Mouse (Mus musculus) ES-Bruce4 (cell line): ENCODE measurements around the gene Pfkl. TPM values are rescaled to one million over a fixed set of nuclear protein-coding genes. Genes with fewer than 3 reads are reported as not detected.

Experiments used
- H3K27ac ChIP-seq: 2 replicates; pipeline ENCODE4 v1.5.1; 2012; ENCODE audit warnings: low read length, inconsistent platforms; ENCODE audit not compliant: insufficient read depth
- H3K27me3 ChIP-seq: 2 replicates; pipeline ENCODE4 v1.6.1; 2012; ENCODE audit warnings: mild to moderate bottlenecking, low read length, inconsistent platforms; ENCODE audit not compliant: control insufficient read depth, poor library complexity, insufficient read depth, severe bottlenecking
- H3K36me3 ChIP-seq: 2 replicates; pipeline ENCODE4 v1.6.1; 2012; ENCODE audit warnings: inconsistent platforms, mild to moderate bottlenecking, low read length, moderate library complexity; ENCODE audit not compliant: control insufficient read depth, poor library complexity, insufficient read depth, severe bottlenecking
- H3K4me1 ChIP-seq: one replicate; pipeline ENCODE4 v1.8.1; 2011; ENCODE audit warnings: low read length; ENCODE audit not compliant: control insufficient read depth, insufficient read depth
- H3K4me3 ChIP-seq: 2 replicates; pipeline ENCODE4 v1.5.1; 2011; ENCODE audit warnings: low read depth, mild to moderate bottlenecking, low read length
- H3K9ac ChIP-seq: 2 replicates; pipeline ENCODE4 v1.6.1; 2012; ENCODE audit warnings: low read depth, mild to moderate bottlenecking, inconsistent platforms; ENCODE audit not compliant: poor library complexity, severe bottlenecking
- H3K9me3 ChIP-seq: replicated peaks from 2 replicates; pipeline ENCODE4 v1.6.1; 2012; ENCODE audit warnings: mild to moderate bottlenecking, low read length, inconsistent platforms; ENCODE audit not compliant: control insufficient read depth, poor library complexity, insufficient read depth, severe bottlenecking
- CTCF ChIP-seq: IDR thresholded peaks from one replicate; pipeline ENCODE4 v1.8.1; 2011; ENCODE audit warnings: low read depth, low read length
- EP300 ChIP-seq: IDR thresholded peaks from 2 replicates; pipeline ENCODE4 v1.6.1; 2011; ENCODE audit warnings: low read depth, low read length; ENCODE audit not compliant: insufficient read depth
- POLR2A ChIP-seq: IDR thresholded peaks from one replicate; pipeline ENCODE4 v1.8.1; 2011; ENCODE audit warnings: low read length; ENCODE audit not compliant: insufficient read depth
- polyA plus RNA-seq: library from polyadenylated mRNA; stranded (reverse); fragments of >200 nt; gene quantifications from 2 replicates; pipeline ENCODE4 v1.2.4, GENCODE M21; 2011; ENCODE audit warnings: low read depth; ENCODE audit not compliant: missing spikeins, insufficient read depth, insufficient read length

The Pfkl gene
- polyA plus RNA-seq, 1 experiment = 100 TPM

DNA sequence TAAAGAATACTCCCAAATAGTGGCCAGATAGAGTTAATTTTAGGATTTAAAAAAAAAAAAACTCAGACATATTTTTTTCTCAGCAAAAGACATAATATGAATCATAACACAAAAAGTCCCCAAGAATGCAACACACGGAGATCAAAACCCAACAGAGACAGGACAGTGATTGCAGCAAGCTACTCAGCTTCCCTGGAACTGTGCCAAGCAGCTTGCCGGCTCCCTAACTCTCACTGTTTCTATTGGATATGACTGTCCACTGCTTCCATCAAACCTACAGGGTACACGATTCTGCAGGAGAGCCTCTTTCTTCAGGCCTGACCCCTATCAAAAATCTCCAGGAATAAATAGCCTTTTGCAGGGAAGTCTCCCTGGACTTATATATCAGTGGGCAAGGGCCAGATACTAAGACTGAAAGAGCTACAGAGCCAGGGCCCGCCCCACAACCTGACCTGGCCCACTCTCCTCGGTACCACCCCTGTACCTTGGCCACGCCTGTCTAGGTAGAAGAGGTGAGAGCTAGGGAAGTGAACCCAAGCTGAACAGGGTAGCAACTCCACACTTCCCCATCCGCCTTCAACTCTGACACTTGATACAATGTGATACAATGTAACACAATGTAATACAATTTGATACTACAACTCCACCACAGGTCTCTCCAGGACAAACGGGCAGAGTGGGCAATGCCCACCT, 33.3 kb downstream of the Pfkl start:
- no peaks in the 10 kb centered on the region for H3K9me3 ChIP-seq
- no peaks in the 10 kb centered on the region for H3K36me3 ChIP-seq
- TF ChIP-seq POLR2A = no peak
- H3K9ac ChIP-seq = no peak overlapping the region
- no peak overlapping the region for H3K27ac ChIP-seq
- H3K27me3 ChIP-seq = no peaks in the 10 kb centered on the region
- no peaks in the 10 kb centered on the region for H3K4me1 ChIP-seq
- no peak overlapping the region for H3K4me3 ChIP-seq

DNA sequence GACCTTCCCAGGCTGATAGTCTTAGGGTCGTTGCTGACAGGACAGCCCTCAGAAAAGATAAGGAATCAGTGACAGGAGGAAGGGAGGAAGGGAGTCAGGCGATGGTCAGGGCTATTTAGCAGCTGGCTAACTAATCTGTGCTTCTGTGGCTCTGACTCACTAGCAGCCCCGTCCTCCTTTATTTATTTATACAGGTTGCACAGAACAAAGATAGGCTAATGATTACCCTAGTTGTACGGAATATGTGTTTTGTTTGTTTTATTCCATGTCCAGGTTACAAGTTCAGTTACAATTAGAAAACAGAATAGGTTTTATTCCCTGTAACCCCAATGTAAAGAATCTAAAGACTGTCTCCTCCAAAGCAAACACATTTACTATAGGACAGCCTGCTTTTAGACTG, 34.2 kb downstream of the Pfkl start:
- H3K4me1 ChIP-seq = no peaks in the 10 kb centered on the region
- no peaks in the 10 kb centered on the region for H3K9me3 ChIP-seq
- no peak overlapping the region for H3K9ac ChIP-seq
- TF ChIP-seq CTCF (no peak), POLR2A (no peak), EP300 (no peak)
- H3K27ac ChIP-seq = no peak overlapping the region
- no peak overlapping the region for H3K4me3 ChIP-seq
- no peaks in the 10 kb centered on the region for H3K27me3 ChIP-seq
- H3K36me3 ChIP-seq = no peaks in the 10 kb centered on the region

DNA sequence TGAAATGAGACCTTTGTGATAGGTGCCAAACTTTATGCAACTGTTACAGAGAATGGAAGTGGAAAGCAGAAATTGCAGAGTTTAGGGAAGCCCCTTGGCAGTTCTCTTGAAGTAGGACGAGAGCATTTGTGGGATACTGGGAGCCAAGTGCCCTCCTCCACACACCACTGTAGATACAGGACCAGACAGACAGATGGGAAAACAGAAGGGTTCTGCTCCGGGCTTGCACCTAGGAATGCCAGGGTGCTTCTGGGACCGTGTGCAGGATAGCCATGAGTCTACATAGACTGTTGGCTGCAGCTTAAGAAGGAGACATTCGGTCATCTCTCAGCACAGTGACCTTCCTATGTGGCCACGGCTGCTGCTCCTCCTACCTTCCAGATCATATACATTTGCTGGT, 35.1 kb downstream of the Pfkl start:
- no peaks in the 10 kb centered on the region for H3K36me3 ChIP-seq
- no peak overlapping the region for H3K9ac ChIP-seq
- no peaks in the 10 kb centered on the region for H3K4me1 ChIP-seq
- no peak for TF ChIP-seq CTCF
- no peak for TF ChIP-seq POLR2A
- TF ChIP-seq EP300 = no peak
- H3K9me3 ChIP-seq = no peaks in the 10 kb centered on the region
- no peak overlapping the region for H3K27ac ChIP-seq
- no peaks in the 10 kb centered on the region for H3K27me3 ChIP-seq
- no peak overlapping the region for H3K4me3 ChIP-seq

DNA sequence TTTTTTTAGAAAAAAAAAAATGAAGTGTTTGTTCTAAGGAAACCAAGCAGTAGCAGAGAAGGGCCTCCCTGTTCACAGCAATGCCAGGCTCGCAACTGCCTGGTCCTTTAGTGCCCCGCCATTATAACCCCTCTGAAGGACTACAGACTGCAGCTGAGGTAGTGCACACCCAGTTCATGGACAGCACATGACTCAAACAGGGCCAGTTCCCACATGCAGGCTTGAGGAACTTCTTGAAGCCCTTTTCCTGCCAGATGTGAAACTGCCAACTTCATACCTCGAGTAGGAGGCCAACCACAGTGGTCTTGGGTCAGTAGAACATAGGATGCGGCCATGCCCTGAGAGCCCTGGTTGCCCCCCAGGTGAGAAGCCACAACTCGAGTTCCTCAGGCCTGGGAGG, 35.6 kb downstream of the Pfkl start:
- Histone ChIP-seq H3K27me3 (no peaks in the 10 kb centered on the region), H3K4me3 (no peak overlapping the region), H3K36me3 (no peaks in the 10 kb centered on the region), H3K4me1 (no peaks in the 10 kb centered on the region), H3K9ac (no peak overlapping the region), H3K27ac (no peak overlapping the region), H3K9me3 (no peaks in the 10 kb centered on the region)
- TF ChIP-seq POLR2A (no peak), EP300 (no peak), CTCF (no peak)

DNA sequence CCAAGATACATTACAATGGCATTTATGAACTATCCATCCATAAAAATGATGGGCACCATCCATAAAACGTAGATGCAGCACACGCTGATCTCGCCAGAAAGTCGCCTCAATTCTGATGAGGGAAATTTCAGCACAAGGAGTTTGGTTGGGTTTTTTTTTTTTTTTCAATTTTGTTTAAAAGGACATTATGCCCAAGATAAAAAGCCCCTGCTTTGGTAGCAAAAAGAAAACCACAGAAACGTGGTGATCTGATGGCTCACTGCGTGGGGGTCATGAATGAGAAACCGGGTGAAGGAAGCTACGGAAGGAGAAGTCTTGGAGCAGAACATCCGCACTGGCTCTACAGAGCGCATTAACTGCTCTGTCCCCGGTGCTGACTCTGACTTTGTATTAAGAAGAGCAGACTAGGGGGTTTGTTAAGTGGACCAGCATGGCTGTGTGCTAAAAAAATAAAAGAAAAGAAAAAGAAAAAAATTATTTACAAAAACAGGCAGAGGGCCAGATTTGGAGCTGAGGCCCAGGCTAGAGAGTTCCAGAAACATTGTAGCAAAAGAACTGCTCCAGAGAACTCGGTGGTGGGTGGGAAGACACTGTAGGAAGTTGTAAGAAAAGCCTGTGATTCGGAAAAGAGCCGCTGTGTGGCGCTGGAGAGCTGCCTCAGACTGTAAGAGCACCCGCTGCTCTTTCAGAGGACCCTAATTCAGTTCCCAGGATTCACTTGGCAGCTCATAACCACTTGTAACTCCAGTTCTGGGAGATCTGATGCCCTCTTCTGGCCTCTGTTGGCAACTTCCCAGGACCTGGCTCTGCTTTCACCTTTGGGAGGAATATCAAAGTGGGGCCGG, 38.0 kb downstream of the Pfkl start:
- no peaks in the 10 kb centered on the region for H3K4me1 ChIP-seq
- H3K27ac ChIP-seq = no peak overlapping the region
- no peaks in the 10 kb centered on the region for H3K36me3 ChIP-seq
- no peaks in the 10 kb centered on the region for H3K9me3 ChIP-seq
- H3K27me3 ChIP-seq = 0 out of 2 replicates have a peak, but pooled peaks cover 4% of the 10 kb centered on the region
- no peak overlapping the region for H3K9ac ChIP-seq
- peak; percentile 83 for TF ChIP-seq CTCF
- TF ChIP-seq POLR2A = no peak
- H3K4me3 ChIP-seq = no peak overlapping the region

DNA sequence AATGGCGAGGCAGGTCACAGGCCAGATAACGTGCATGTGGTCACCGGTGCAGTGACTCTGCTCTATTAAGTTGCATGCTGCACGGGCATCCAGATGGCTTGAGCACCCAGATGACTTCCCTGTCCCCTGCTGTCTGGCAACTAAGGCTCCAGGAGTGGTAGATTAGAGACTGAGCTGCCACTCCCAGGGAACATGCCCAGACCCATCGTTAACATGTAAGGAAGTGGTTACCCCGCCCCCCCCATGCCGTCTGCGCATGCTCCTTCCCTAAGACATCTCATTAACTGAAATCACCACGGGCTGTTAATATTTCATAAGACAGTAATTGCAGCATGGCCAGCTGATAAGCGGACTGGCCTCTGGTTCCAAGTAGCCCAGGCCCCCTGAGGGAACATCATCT, 38.7 kb downstream of the Pfkl start:
- no peaks in the 10 kb centered on the region for H3K4me1 ChIP-seq
- no peak overlapping the region for H3K27ac ChIP-seq
- H3K27me3 ChIP-seq = 0 out of 2 replicates have a peak, but pooled peaks cover 4% of the 10 kb centered on the region
- TF ChIP-seq POLR2A = no peak
- no peak for TF ChIP-seq EP300
- no peak for TF ChIP-seq CTCF
- H3K9ac ChIP-seq = no peak overlapping the region
- no peaks in the 10 kb centered on the region for H3K9me3 ChIP-seq
- H3K36me3 ChIP-seq = no peaks in the 10 kb centered on the region
- no peak overlapping the region for H3K4me3 ChIP-seq
